Mouse (Mus musculus) olfactory bulb, adult 2 months (tissue): ENCODE results near the gene Zbtb8os. TPM values are rescaled to one million over a fixed set of nuclear protein-coding genes. Genes with fewer than 3 reads are reported as not detected.

ENCODE experiments used
- H3K27ac ChIP-seq: fragments of 200-500 bp; 2 replicates; pipeline ENCODE4 v1.5.1; 2012; ENCODE audit warnings: low read depth, low read length; ENCODE audit not compliant: insufficient read depth
- H3K4me1 ChIP-seq: fragments of 200-500 bp; 2 replicates; pipeline ENCODE4 v1.6.1; 2012; ENCODE audit warnings: low read length; ENCODE audit not compliant: control insufficient read depth, insufficient read depth
- H3K4me3 ChIP-seq: fragments of 200-500 bp; 2 replicates; pipeline ENCODE4 v1.5.1; 2012; ENCODE audit warnings: mild to moderate bottlenecking, low read depth, low read length, moderate library complexity; ENCODE audit not compliant: insufficient read depth
- CTCF ChIP-seq: fragments of 200-500 bp; IDR thresholded peaks from 2 replicates; pipeline ENCODE4 v1.5.1; 2012; ENCODE audit warnings: low read depth, mild to moderate bottlenecking, low read length, moderate library complexity; ENCODE audit not compliant: insufficient read depth
- POLR2A ChIP-seq: fragments of 200-500 bp; IDR thresholded peaks from 2 replicates; pipeline ENCODE4 v1.6.1; 2012; ENCODE audit warnings: mild to moderate bottlenecking, low read depth, low read length, moderate library complexity; ENCODE audit not compliant: insufficient read depth
- WGBS: fragments of 180-500 bp; shearing (Covaris S2); methylation state at CpG from one replicate; pipeline ENCODE4 v1.1.7; 2018; 5-methylcytosine and 5-hydroxymethylcytosine counted together
- polyA plus RNA-seq: library from polyadenylated mRNA; stranded (reverse); fragments of >200 nt; gene quantifications from 2 replicates; pipeline ENCODE4 v1.2.4, GENCODE M21; 2012; ENCODE audit warnings: low replicate concordance; ENCODE audit not compliant: missing spikeins, insufficient read depth, insufficient read length

The Zbtb8os gene
- polyA plus RNA-seq, 1 experiment = not detected

- TF ChIP-seq POLR2A (no peak), CTCF (no peak)
- 73% methylated on average over 2 of the region's 2 CpGs for WGBS
- Histone ChIP-seq H3K4me3 (no peak overlapping the region), H3K4me1 (no peaks in the 10 kb centered on the region), H3K27ac (no peak overlapping the region)
These were observed 40.3 kb upstream of the Zbtb8os start for GRCm38 (mm10) chr4:129295188-129295587.

GRCm38 (mm10) chr4:129296066-129296465, 39.4 kb upstream of the Zbtb8os start:
- 86% methylated on average over 7 of the region's 7 CpGs for WGBS
- no peak overlapping the region for H3K4me3 ChIP-seq
- no peaks in the 10 kb centered on the region for H3K4me1 ChIP-seq
- no peak overlapping the region for H3K27ac ChIP-seq
- TF ChIP-seq POLR2A = no peak
- TF ChIP-seq CTCF = no peak

- no peaks in the 10 kb centered on the region for H3K4me1 ChIP-seq
- no peak for TF ChIP-seq POLR2A
- TF ChIP-seq CTCF = no peak
- no peak overlapping the region for H3K27ac ChIP-seq
- WGBS = 82% methylated on average over 4 of the region's 4 CpGs
- H3K4me3 ChIP-seq = no peak overlapping the region
These were observed 37.8 kb upstream of the Zbtb8os start for GRCm38 (mm10) chr4:129297724-129298123.

GRCm38 (mm10) chr4:129299121-129299520, 36.4 kb upstream of the Zbtb8os start:
- WGBS = 64% methylated on average over 10 of the region's 10 CpGs
- TF ChIP-seq POLR2A = no peak
- TF ChIP-seq CTCF = no peak
- Histone ChIP-seq H3K4me1 (no peaks in the 10 kb centered on the region), H3K4me3 (no peak overlapping the region), H3K27ac (no peak overlapping the region)

GRCm38 (mm10) chr4:129303401-129303800, 32.1 kb upstream of the Zbtb8os start:
- no peak overlapping the region for H3K4me3 ChIP-seq
- TF ChIP-seq CTCF = no peak
- TF ChIP-seq POLR2A = no peak
- WGBS = 72% methylated on average over 5 of the region's 5 CpGs
- H3K4me1 ChIP-seq = no peaks in the 10 kb centered on the region
- no peak overlapping the region for H3K27ac ChIP-seq

GRCm38 (mm10) chr4:129303816-129304215, 31.7 kb upstream of the Zbtb8os start:
- H3K4me1 ChIP-seq = no peaks in the 10 kb centered on the region
- TF ChIP-seq POLR2A = no peak
- no peak for TF ChIP-seq CTCF
- WGBS = 84% methylated on average over 9 of the region's 9 CpGs
- no peak overlapping the region for H3K27ac ChIP-seq
- H3K4me3 ChIP-seq = no peak overlapping the region

- Histone ChIP-seq H3K27ac (no peak overlapping the region), H3K4me1 (no peaks in the 10 kb centered on the region), H3K4me3 (no peak overlapping the region)
- no peak for TF ChIP-seq CTCF
- no peak for TF ChIP-seq POLR2A
- WGBS = 53% methylated on average over 1 of the region's 1 CpGs
These were observed 31.2 kb upstream of the Zbtb8os start for GRCm38 (mm10) chr4:129304306-129304705.

GRCm38 (mm10) chr4:129307936-129308335, 27.6 kb upstream of the Zbtb8os start:
- no peak for TF ChIP-seq CTCF
- TF ChIP-seq POLR2A = no peak
- no peak overlapping the region for H3K27ac ChIP-seq
- H3K4me3 ChIP-seq = no peak overlapping the region
- 89% methylated on average over 1 of the region's 1 CpGs for WGBS
- no peaks in the 10 kb centered on the region for H3K4me1 ChIP-seq

- Histone ChIP-seq H3K4me3 (no peak overlapping the region), H3K4me1 (no peaks in the 10 kb centered on the region), H3K27ac (no peak overlapping the region)
- 69% methylated on average over 3 of the region's 3 CpGs for WGBS
- no peak for TF ChIP-seq CTCF
- no peak for TF ChIP-seq POLR2A
These were observed 21.6 kb upstream of the Zbtb8os start for GRCm38 (mm10) chr4:129313886-129314285.

GRCm38 (mm10) chr4:129320876-129321275, 14.6 kb upstream of the Zbtb8os start:
- TF ChIP-seq CTCF (no peak), POLR2A (no peak)
- H3K4me1 ChIP-seq = no peaks in the 10 kb centered on the region
- no peak overlapping the region for H3K27ac ChIP-seq
- H3K4me3 ChIP-seq = no peak overlapping the region
- 94% methylated on average over 1 of the region's 1 CpGs for WGBS
